Mouse (Mus musculus) CH12.LX (cell line): ENCODE measurements around the gene Snx30. TPM values are rescaled to one million over a fixed set of nuclear protein-coding genes. Genes with fewer than 3 reads are reported as not detected.

ENCODE experiments used
- DNase-seq: peaks from one replicate; pipeline ENCODE4 v3.0.0-alpha.2; 2013; ENCODE audit errors: extremely low read depth
- H3K27ac ChIP-seq: 2 replicates; pipeline ENCODE4 v1.5.1; 2012; ENCODE audit warnings: low read depth, mild to moderate bottlenecking, control low read depth, moderate library complexity; ENCODE audit not compliant: insufficient read depth
- H3K27me3 ChIP-seq: replicated peaks from 2 replicates; pipeline ENCODE3; 2012; ENCODE audit warnings: inconsistent platforms
- H3K36me3 ChIP-seq, 2 experiments: replicated peaks in 1 of 2; 2 replicates each; pipeline versions ENCODE3 to v1.6.1; 2012; ENCODE audit warnings: inconsistent platforms in 1 of 2, low read length in 1 of 2, mild to moderate bottlenecking in 1 of 2, mixed read lengths in 1 of 2, moderate library complexity in 1 of 2; ENCODE audit not compliant: control insufficient read depth in 1 of 2, insufficient read depth in 1 of 2
- H3K4me1 ChIP-seq, 2 experiments: 2 replicates each; pipeline ENCODE4 v1.6.1; 2012; ENCODE audit warnings: inconsistent platforms in 1 of 2, moderate library complexity in 1 of 2; ENCODE audit not compliant: insufficient read depth in 2 of 2, control insufficient read depth in 1 of 2
- H3K4me2 ChIP-seq: 2 replicates; pipeline ENCODE4 v1.6.1; 2012; ENCODE audit warnings: low read depth, mild to moderate bottlenecking, control low read depth; ENCODE audit not compliant: poor library complexity, insufficient read depth, severe bottlenecking
- H3K4me3 ChIP-seq, 3 experiments: fragments of 150-350 bp in 1 of 3; sonication (generic) in 1 of 3; replicated peaks in 1 of 3; 2 replicates each; pipeline versions ENCODE3 to v1.5.1; 2011 to 2012; ENCODE audit warnings: low read depth in 2 of 3, low read length in 2 of 3, mild to moderate bottlenecking in 2 of 3, moderate library complexity in 2 of 3, control low read depth in 1 of 3, improper control_type of control experiment in 1 of 3, inconsistent platforms in 1 of 3, mixed read lengths in 1 of 3; ENCODE audit not compliant: poor library complexity in 1 of 3
- H3K79me2 ChIP-seq: replicated peaks from 2 replicates; pipeline ENCODE4 v1.6.1; 2012; ENCODE audit warnings: mild to moderate bottlenecking, moderate library complexity; ENCODE audit not compliant: control insufficient read depth, poor library complexity, insufficient read depth, severe bottlenecking; ENCODE audit errors: extremely low read depth
- H3K9ac ChIP-seq: 2 replicates; pipeline ENCODE4 v1.6.1; 2012; ENCODE audit warnings: low read depth, mild to moderate bottlenecking, control low read depth, moderate library complexity; ENCODE audit not compliant: insufficient read depth
- H3K9me3 ChIP-seq: replicated peaks from 2 replicates; pipeline ENCODE3; 2012; ENCODE audit warnings: low read length, inconsistent platforms, mixed read lengths
- CHD1 ChIP-seq: IDR thresholded peaks from 2 replicates; pipeline ENCODE4 v1.6.1; 2012; ENCODE audit warnings: low read depth, low read length, improper control_type of control experiment, inconsistent platforms
- CHD2 ChIP-seq: IDR thresholded peaks from 2 replicates; pipeline ENCODE4 v1.6.1; 2011; ENCODE audit warnings: low read length, improper control_type of control experiment
- CTCF ChIP-seq, 2 experiments: IDR thresholded peaks in 1 of 2; conservative IDR thresholded peaks in 1 of 2; 2 replicates each; pipeline ENCODE4 v1.5.1; 2011 to 2012; ENCODE audit warnings: low read depth in 2 of 2, low read length in 2 of 2, improper control_type of control experiment in 1 of 2, inconsistent platforms in 1 of 2, mild to moderate bottlenecking in 1 of 2, moderate library complexity in 1 of 2
- E2F4 ChIP-seq: IDR thresholded peaks from 2 replicates; pipeline ENCODE4 v1.6.1; 2011; ENCODE audit warnings: low read depth, low read length, improper control_type of control experiment; ENCODE audit not compliant: insufficient replicate concordance
- EP300 ChIP-seq: IDR thresholded peaks from 2 replicates; pipeline ENCODE4 v1.6.1; 2011; ENCODE audit warnings: low read length, improper control_type of control experiment
- ETS1 ChIP-seq: conservative IDR thresholded peaks from 2 replicates; pipeline ENCODE4 v1.6.1; 2012; ENCODE audit warnings: low read depth, mild to moderate bottlenecking, inconsistent platforms, low read length, improper control_type of control experiment, moderate library complexity
- GABPA ChIP-seq: IDR thresholded peaks from 2 replicates; pipeline ENCODE4 v1.6.1; 2012; ENCODE audit warnings: low read depth, low read length, improper control_type of control experiment, inconsistent platforms; ENCODE audit not compliant: insufficient replicate concordance
- HCFC1 ChIP-seq: IDR thresholded peaks from 2 replicates; pipeline ENCODE4 v1.6.1; 2012; ENCODE audit warnings: low read depth, mild to moderate bottlenecking, inconsistent platforms, low read length, improper control_type of control experiment
- IRF4 ChIP-seq: IDR thresholded peaks from 2 replicates; pipeline ENCODE4 v1.6.1; 2014; ENCODE audit warnings: low read depth, mild to moderate bottlenecking, inconsistent platforms, low read length, improper control_type of control experiment
- MAFK ChIP-seq: IDR thresholded peaks from 2 replicates; pipeline ENCODE4 v1.6.1; 2011; ENCODE audit warnings: low read length, improper control_type of control experiment; ENCODE audit not compliant: insufficient replicate concordance
- MXI1 ChIP-seq: IDR thresholded peaks from 2 replicates; pipeline ENCODE4 v1.6.1; 2011; ENCODE audit warnings: mild to moderate bottlenecking, low read depth, low read length, improper control_type of control experiment
- MYC ChIP-seq: IDR thresholded peaks from 2 replicates; pipeline ENCODE4 v1.6.1; 2011; ENCODE audit warnings: low read depth, mild to moderate bottlenecking, improper control_type of control experiment, low read length
- NELFE ChIP-seq: IDR thresholded peaks from 2 replicates; pipeline ENCODE4 v1.6.1; 2011; ENCODE audit warnings: low read depth, low read length, improper control_type of control experiment
- PAX5 ChIP-seq: IDR thresholded peaks from 2 replicates; pipeline ENCODE4 v1.6.1; 2012; ENCODE audit warnings: low read length, inconsistent platforms, mixed read lengths
- POLR2A ChIP-seq: IDR thresholded peaks from 2 replicates; pipeline ENCODE4 v1.6.1; 2011; ENCODE audit warnings: low read depth, mild to moderate bottlenecking, improper control_type of control experiment, low read length
- RCOR1 ChIP-seq: conservative IDR thresholded peaks from 2 replicates; pipeline ENCODE4 v1.6.1; 2012; ENCODE audit warnings: low read depth, mild to moderate bottlenecking, inconsistent platforms, low read length, improper control_type of control experiment
- SIN3A ChIP-seq: IDR thresholded peaks from 2 replicates; pipeline ENCODE4 v1.6.1; 2012; ENCODE audit warnings: low read length, improper control_type of control experiment, inconsistent platforms
- TBP ChIP-seq: conservative IDR thresholded peaks from 2 replicates; pipeline ENCODE4 v1.6.1; 2011; ENCODE audit warnings: low read depth, low read length, improper control_type of control experiment
- TCF12 ChIP-seq: IDR thresholded peaks from 2 replicates; pipeline ENCODE4 v1.6.1; 2014; ENCODE audit warnings: low read depth, mild to moderate bottlenecking, inconsistent platforms, low read length, improper control_type of control experiment
- ZKSCAN1 ChIP-seq: IDR thresholded peaks from 2 replicates; pipeline ENCODE4 v1.6.1; 2012; ENCODE audit warnings: low read depth, inconsistent platforms, low read length, improper control_type of control experiment, borderline replicate concordance
- ZMIZ1 ChIP-seq: IDR thresholded peaks from 2 replicates; pipeline ENCODE4 v1.6.1; 2012; ENCODE audit warnings: low read depth, mild to moderate bottlenecking, inconsistent platforms, low read length, improper control_type of control experiment
- ZNF384 ChIP-seq: IDR thresholded peaks from 2 replicates; pipeline ENCODE4 v1.6.1; 2012; ENCODE audit warnings: low read depth, low read length, improper control_type of control experiment, inconsistent platforms
- dilution Hi-C: fragments of 300-500 bp; cut with MboI; formaldehyde crosslinking; loops from 2 replicates; pipeline ENCODE4 v1.14.3; 2020; ENCODE audit warnings: low sequenced_read_pairs; ENCODE audit not compliant: extremely low pct_unique_long_range_greater_than_20kb, extremely low pct_ligation_motif_present
- in situ Hi-C: fragments of 300-500 bp; cut with MboI; formaldehyde crosslinking; loops from 3 replicates; pipeline ENCODE4 v1.14.3; 2019; ENCODE audit warnings: low sequenced_read_pairs, low pct_ligation_motif_present, low pct_unique_long_range_greater_than_20kb, mixed read lengths
- polyA plus RNA-seq: library from polyadenylated mRNA; unstranded; fragments of >175 nt; gene quantifications from 2 replicates; pipeline ENCODE4 v1.2.1, GENCODE M21; 2012; ENCODE audit warnings: low read depth; ENCODE audit not compliant: insufficient read length
- total RNA-seq, 2 experiments: library from RNA; depleted of rRNA; stranded (reverse); fragments of 300-350 nt in 1 of 2; fragments of >200 nt in 1 of 2; gene quantifications; 2 replicates each; pipeline ENCODE4 v1.2.3; 2012 to 2014

Snx30 gene
- total and polyA plus RNA-seq, 3 experiments: 7.9 to 16.9 (median 8.4) TPM

- Histone ChIP-seq H3K36me3 (peaks cover 17 to 69% of the 10 kb centered on the region in 2 experiments), H3K27me3 (no peaks in the 10 kb centered on the region), H3K27ac (no peak overlapping the region), H3K79me2 (no peaks in the 10 kb centered on the region), H3K9me3 (no peaks in the 10 kb centered on the region), H3K4me1 (peaks cover 0 to 42% of the 10 kb centered on the region in 2 experiments; a peak in 2 of 4 replicates), H3K9ac (no peak overlapping the region), H3K4me3 (no peak overlapping the region), H3K4me2 (no peak overlapping the region)
- dilution Hi-C loops: no loop called here
- in situ Hi-C loops: loop anchor here (5.0 kb wide), 1 partner anchor 36 kb away; no protein-coding TSS in a partner anchor
- no peak for TF ChIP-seq HCFC1
- no peak for TF ChIP-seq CHD1
- no peak for TF ChIP-seq CTCF (conservative IDR thresholded peaks at IDR 0.05 in 1 of 2, IDR thresholded peaks at IDR 0.05 in 1 of 2; ENCODE audit: low read depth in 2 of 2, low read length in 2 of 2)
- TF ChIP-seq MXI1: no peak
- no peak for TF ChIP-seq NELFE
- TF ChIP-seq POLR2A: no peak
- no peak for TF ChIP-seq CHD2
- no peak for TF ChIP-seq SIN3A
- no peak for TF ChIP-seq E2F4
- TF ChIP-seq EP300: no peak
- TF ChIP-seq ZMIZ1: no peak
- TF ChIP-seq MAFK: no peak
- TF ChIP-seq PAX5: no peak
- TF ChIP-seq RCOR1: no peak
- no peak for TF ChIP-seq ZNF384
- TF ChIP-seq GABPA: no peak
- no peak for TF ChIP-seq IRF4
- no peak for TF ChIP-seq ETS1
- no peak for TF ChIP-seq MYC
- TF ChIP-seq TCF12: no peak
- DNase-seq: no peak
These were observed 70.9 kb downstream of the Snx30 start for GRCm38 (mm10) chr4:59876570-59876969.

GRCm38 (mm10) chr4:59877025-59877424 lies 71.4 kb downstream of the Snx30 start:
- no peak overlapping the region for H3K4me3 ChIP-seq
- H3K36me3 ChIP-seq: peaks cover 20 to 70% of the 10 kb centered on the region in 2 experiments
- no peak overlapping the region for H3K9ac ChIP-seq
- peaks cover 3% of the 10 kb centered on the region for H3K9me3 ChIP-seq
- H3K27ac ChIP-seq: no peak overlapping the region
- TF ChIP-seq NELFE (no peak), ZMIZ1 (no peak), ZKSCAN1 (no peak), MAFK (no peak), TBP (no peak), CHD2 (no peak), HCFC1 (no peak), TCF12 (no peak)
- dilution Hi-C loops (no loop called here), in situ Hi-C loops (loop anchor here (5.0 kb wide), 1 partner anchor 35 kb away; no protein-coding TSS in a partner anchor)
- H3K4me2 ChIP-seq: no peak overlapping the region
- peaks cover 0 to 40% of the 10 kb centered on the region in 2 experiments; a peak in 2 of 4 replicates for H3K4me1 ChIP-seq
- H3K27me3 ChIP-seq: no peaks in the 10 kb centered on the region
- no peak for DNase-seq
- H3K79me2 ChIP-seq: no peaks in the 10 kb centered on the region
